8 mouse cellular contexts compared by ENCODE assay signal in genomic region chr11:69062194-69062760, GRCm38 (mm10). TPM values are rescaled to one million over a fixed set of nuclear protein-coding genes. Genes with fewer than 3 reads are reported as not detected.
DNase-seq lines count a peak whose midpoint lies in the region; TF ChIP-seq lines count a peak whose summit lies in the region.

No protein-coding gene starts in this region.

- H3K36me3 ChIP-seq in liver, adult 2 months (ENCODE audit: control insufficient read depth, insufficient read depth, low read length) = no peaks in the 10 kb centered on the region

- peaks cover 20% of the 10 kb centered on the region for H3K4me1 ChIP-seq in liver, adult 2 months (ENCODE audit: control insufficient read depth, insufficient read depth, low read length)

- peak overlapping the region; percentile 29 for H3K4me3 ChIP-seq in liver, adult 2 months (ENCODE audit: insufficient read depth, low read depth, low read length)

- H3K9ac ChIP-seq in liver, adult 2 months (ENCODE audit: low read depth, low read length) = no peak overlapping the region

- H3K27me3 ChIP-seq in liver, adult 2 months (ENCODE audit: control insufficient read depth, insufficient read depth, low read length) = no peaks in the 10 kb centered on the region

- 1% methylated on average over 17 of the region's 17 CpGs for WGBS in liver, adult 2 months

- 0 out of 2 replicates have a peak overlapping the region, but pooled peaks have one; percentile 27 for H3K27ac ChIP-seq in liver, adult 2 months (replicated peaks; ENCODE audit: insufficient read depth, low read depth, low read length)

- no peaks in the 10 kb centered on the region for H3K79me2 ChIP-seq in liver, adult 2 months (ENCODE audit: control insufficient read depth, insufficient read depth, low read length)

- no peak for TF ChIP-seq POLR2A in liver, adult 2 months (IDR thresholded peaks at IDR 0.05; ENCODE audit: extremely low read depth, insufficient read depth, low read length)

- DNase-seq in ovary, postnatal 36 days (ENCODE audit: low spot score) = peak; percentile 57
- no peak for DNase-seq in ovary, adult 18-20 months (ENCODE audit: low spot score)
- peak; percentile 87 for DNase-seq in embryo, embryonic 10.5 days (ENCODE audit: low spot score)
- DNase-seq in heart, adult 9 months (ENCODE audit: low spot score in 2 of 2) = peak; percentile 52 to 85
- peak; percentile 90 for DNase-seq in kidney, adult 9 months
- peak; percentile 63 for DNase-seq in liver, adult 2 months (ENCODE audit: extremely low read depth, low read depth, low spot score)
- peak; percentile 84 to 85 for DNase-seq in natural killer cell, adult 2 months (ENCODE audit: low spot score in 2 of 2)
- peak; percentile 81 for DNase-seq in testis, postnatal 10 days (ENCODE audit: low spot score)

- no peak for TF ChIP-seq CTCF in liver, adult 2 months (IDR thresholded peaks at IDR 0.05; ENCODE audit: low read depth, low read length)

RNA-seq across cellular contexts. Expression of gene Borcs6, which starts 2.8 kb away (rescaled TPM):
- total RNA-seq in liver, adult 2 months (2014; rRNA removed) = 6.1 and 6.5 TPM in 2 replicates
- polyA plus RNA-seq in liver, adult 2 months (2012; rRNA removed) = 10.5 and 11.2 TPM in 2 replicates

RNA-seq across cellular contexts. Expression of gene Tmem107, which starts 8.3 kb away (rescaled TPM):
- total RNA-seq in liver, adult 2 months (2014; rRNA removed) = 1.8 and 2.2 TPM in 2 replicates
- 3.3 and 4.7 TPM in 2 replicates for polyA plus RNA-seq in liver, adult 2 months (2012; rRNA removed)

RNA-seq across cellular contexts. Expression of gene Aurkb, which starts 16.8 kb away (rescaled TPM):
- 0.37 and 1.2 TPM in 2 replicates for total RNA-seq in liver, adult 2 months (2014; rRNA removed)
- 0.34 and 0.66 TPM in 2 replicates for polyA plus RNA-seq in liver, adult 2 months (2012; rRNA removed)

RNA-seq across cellular contexts. Expression of gene Vamp2, which starts 26.0 kb away (rescaled TPM):
- 5.2 and 6.4 TPM in 2 replicates for total RNA-seq in liver, adult 2 months (2014; rRNA removed)
- polyA plus RNA-seq in liver, adult 2 months (2012; rRNA removed) = 21.7 and 36.9 TPM in 2 replicates

RNA-seq across cellular contexts. Expression of gene Per1, which starts 32.7 kb away (rescaled TPM):
- total RNA-seq in liver, adult 2 months (2014; rRNA removed) = 8.0 and 9.0 TPM in 2 replicates
- polyA plus RNA-seq in liver, adult 2 months (2012; rRNA removed) = 4.6 and 6.9 TPM in 2 replicates
